Mouse (Mus musculus) heart, postnatal 0 days (tissue): ENCODE data around the gene Dnaja4.

ENCODE experiments used
- CTCF ChIP-seq: IDR thresholded peaks from 2 replicates; pipeline ENCODE4 v1.5.1; 2016; ENCODE audit warnings: antibody characterized with exemption, control low read depth, low read depth
- EP300 ChIP-seq: IDR thresholded peaks from 2 replicates; pipeline ENCODE4 v1.6.1; 2016; ENCODE audit warnings: antibody characterized with exemption, low read depth

DNA sequence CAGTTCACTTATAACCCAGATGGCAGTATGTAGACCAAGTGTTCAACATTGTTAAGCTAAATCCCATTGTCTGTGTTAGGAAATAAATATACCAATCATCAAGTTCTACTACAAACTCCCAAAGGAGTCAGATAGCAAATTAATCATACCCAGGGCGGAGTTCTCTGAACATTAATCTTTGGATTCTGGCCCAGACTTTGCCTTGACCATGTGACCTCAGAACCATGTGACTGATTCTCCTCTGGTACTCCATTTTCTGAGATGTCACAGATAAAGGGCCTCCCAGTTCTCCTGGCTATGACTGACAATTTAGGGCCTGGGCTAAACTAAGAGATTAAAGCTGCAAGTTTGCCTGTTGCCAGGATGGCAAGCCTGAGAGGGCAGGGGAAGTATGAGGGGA is 49.3 kb upstream of the Dnaja4 start:
- TF ChIP-seq CTCF (no peak), EP300 (no peak)
